Mouse (Mus musculus) lung, embryonic 16.5 days (tissue): Measurements from ENCODE around the gene Tmprss13. TPM values are rescaled to one million over a fixed set of nuclear protein-coding genes. Genes with fewer than 3 reads are reported as not detected.

Experiments used
- ATAC-seq: fragments of 200-750 bp; cut with Nextera tagmentation; 2 replicates; pipeline ENCODE4 v1.8.0; 2017; ENCODE audit warnings: low read depth, mild to moderate bottlenecking, moderate library complexity
- H3K27ac ChIP-seq: fragments of 300-500 bp; sonication (generic); 2 replicates; pipeline ENCODE4 v1.5.1; 2014; ENCODE audit warnings: mild to moderate bottlenecking, control low read depth, low read length
- H3K27me3 ChIP-seq: fragments of 300-500 bp; sonication (generic); 2 replicates; pipeline ENCODE4 v1.6.1; 2014; ENCODE audit warnings: low read depth, low read length, mixed read lengths; ENCODE audit not compliant: control insufficient read depth, insufficient read depth
- H3K36me3 ChIP-seq: fragments of 300-500 bp; sonication (generic); 2 replicates; pipeline ENCODE4 v1.6.1; 2014; ENCODE audit warnings: low read length; ENCODE audit not compliant: control insufficient read depth, insufficient read depth
- H3K4me1 ChIP-seq: fragments of 300-500 bp; sonication (generic); replicated peaks from 2 replicates; pipeline ENCODE4 v1.6.1; 2014; ENCODE audit warnings: low read length, mixed read lengths; ENCODE audit not compliant: control insufficient read depth, insufficient read depth
- H3K4me2 ChIP-seq: fragments of 300-500 bp; sonication (generic); 2 replicates; pipeline ENCODE4 v1.6.1; 2014; ENCODE audit warnings: low read depth, low read length, control low read depth
- H3K4me3 ChIP-seq: fragments of 300-500 bp; sonication (generic); 2 replicates; pipeline ENCODE4 v1.5.1; 2014; ENCODE audit warnings: mild to moderate bottlenecking, low read length, control low read depth
- H3K9ac ChIP-seq: fragments of 300-500 bp; sonication (generic); 2 replicates; pipeline ENCODE4 v1.6.1; 2014; ENCODE audit warnings: low read length, control low read depth
- H3K9me3 ChIP-seq: fragments of 300-500 bp; sonication (generic); 2 replicates; pipeline ENCODE4 v1.6.1; 2016; ENCODE audit warnings: low read length; ENCODE audit not compliant: control insufficient read depth
- WGBS: fragments of 180-500 bp; shearing (Covaris S2); extraction: QIAGEN DNeasy Blood & Tissue Kit; methylation state at CpG from one replicate; pipeline ENCODE4 v1.1.7; 2014; 5-methylcytosine and 5-hydroxymethylcytosine counted together
- polyA plus RNA-seq: library from polyadenylated mRNA; unstranded; fragments of >200 nt; fragmentation: Nextera tagmentation; extraction: Ambion mirVana; gene quantifications from 2 replicates; pipeline ENCODE4 v1.2.1, GENCODE M21; 2015

The Tmprss13 gene
- polyA plus RNA-seq, 1 experiment from 2014 or later: 0.36 TPM

DNA sequence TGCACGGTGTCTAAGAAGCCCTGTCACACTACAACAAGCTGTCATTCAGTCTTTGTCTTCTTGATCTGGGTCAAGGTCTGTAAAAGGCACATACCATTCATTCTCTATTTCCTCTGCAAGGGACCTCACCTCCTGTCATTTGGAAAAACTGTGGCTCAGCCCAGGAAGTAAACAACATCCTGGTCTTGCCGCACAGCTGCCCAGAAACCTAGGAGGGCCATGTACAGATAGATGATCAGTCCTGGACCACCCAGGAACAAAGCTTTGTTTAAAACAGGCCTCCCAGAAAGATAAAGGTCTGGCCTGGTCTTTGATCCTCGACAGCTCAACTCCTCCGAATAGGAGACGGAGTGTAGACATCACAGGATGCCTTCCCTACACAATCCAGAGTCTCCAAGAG is 31.0 kb downstream of the Tmprss13 start:
- Histone ChIP-seq H3K9ac (no peak overlapping the region), H3K4me3 (no peak overlapping the region), H3K4me2 (no peak overlapping the region), H3K27ac (no peak overlapping the region), H3K9me3 (no peaks in the 10 kb centered on the region), H3K36me3 (no peaks in the 10 kb centered on the region), H3K4me1 (no peaks in the 10 kb centered on the region), H3K27me3 (no peaks in the 10 kb centered on the region)
- WGBS: 11% methylated on average over 5 of the region's 5 CpGs
- ATAC-seq: no peak

DNA sequence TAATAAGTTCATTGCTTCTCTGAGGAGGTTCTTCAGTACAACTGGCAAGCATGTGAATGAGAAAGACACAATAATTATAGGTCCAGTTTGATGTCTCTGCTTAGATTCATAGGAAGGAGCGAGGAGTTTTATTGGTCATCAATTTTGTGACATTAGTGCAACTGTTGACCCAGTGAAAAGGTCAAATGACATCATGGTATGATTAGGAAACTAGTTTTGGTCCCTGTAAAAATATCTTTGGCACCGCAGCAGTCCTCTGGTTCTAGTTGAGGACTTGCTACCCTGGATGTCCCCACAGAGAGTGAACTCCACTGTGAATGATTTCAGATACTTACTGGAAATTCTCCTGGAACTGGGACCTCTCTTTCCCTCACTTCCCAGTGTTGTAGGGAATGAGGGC is 36.3 kb downstream of the Tmprss13 start:
- Histone ChIP-seq H3K4me1 (no peaks in the 10 kb centered on the region), H3K36me3 (no peaks in the 10 kb centered on the region), H3K4me2 (no peak overlapping the region), H3K27me3 (no peaks in the 10 kb centered on the region), H3K9ac (no peak overlapping the region), H3K9me3 (no peaks in the 10 kb centered on the region), H3K4me3 (no peak overlapping the region), H3K27ac (no peak overlapping the region)
- 71% methylated on average over 2 of the region's 2 CpGs for WGBS
- no peak for ATAC-seq

DNA sequence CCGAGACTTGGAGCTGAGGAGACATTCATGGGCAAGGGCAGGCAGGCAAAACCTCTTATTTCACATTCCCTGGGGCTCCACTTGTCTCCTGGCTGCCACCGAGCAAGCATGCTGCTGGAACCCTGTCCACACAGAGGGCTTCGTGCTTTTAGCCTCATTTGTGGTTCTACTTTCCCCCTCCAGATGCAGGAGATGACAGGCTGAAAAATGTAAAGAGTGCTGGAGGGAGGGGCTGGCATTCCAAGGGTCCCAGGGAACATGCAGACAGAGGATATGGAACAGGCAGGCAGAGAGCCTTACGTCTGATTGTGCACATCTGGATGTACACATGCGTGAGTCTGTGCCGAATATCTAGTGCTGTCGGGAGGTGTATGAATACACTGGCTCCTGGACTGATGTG is 39.5 kb downstream of the Tmprss13 start:
- 23% methylated on average over 7 of the region's 7 CpGs for WGBS
- Histone ChIP-seq H3K9ac (no peak overlapping the region), H3K4me1 (no peaks in the 10 kb centered on the region), H3K27me3 (no peaks in the 10 kb centered on the region), H3K36me3 (no peaks in the 10 kb centered on the region), H3K9me3 (no peaks in the 10 kb centered on the region), H3K4me3 (no peak overlapping the region), H3K4me2 (no peak overlapping the region), H3K27ac (no peak overlapping the region)
- no peak for ATAC-seq

DNA sequence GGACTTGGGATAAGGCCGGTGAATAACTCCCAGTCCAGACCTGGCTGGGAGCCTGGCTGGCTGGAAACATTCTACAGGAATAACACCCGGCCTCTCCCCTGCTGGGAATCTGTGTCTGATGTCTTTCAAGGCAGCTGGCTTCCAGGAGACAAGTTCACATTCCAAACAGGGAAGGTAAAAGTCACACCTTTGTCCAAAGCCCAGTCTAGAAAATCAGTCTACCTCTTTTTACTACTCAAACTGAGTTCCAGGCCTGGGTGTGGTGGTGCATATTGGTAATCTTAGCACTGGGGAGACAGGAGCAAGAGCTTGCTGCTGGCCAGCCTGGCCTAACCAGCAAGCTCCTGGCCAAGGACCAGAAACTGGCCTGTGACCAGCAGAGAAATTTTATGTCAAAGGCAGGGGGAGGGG is 43.2 kb downstream of the Tmprss13 start:
- 17% methylated on average over 2 of the region's 2 CpGs for WGBS
- H3K36me3 ChIP-seq: no peaks in the 10 kb centered on the region
- no peak overlapping the region for H3K9ac ChIP-seq
- no peaks in the 10 kb centered on the region for H3K9me3 ChIP-seq
- no peaks in the 10 kb centered on the region for H3K27me3 ChIP-seq
- H3K4me1 ChIP-seq: no peaks in the 10 kb centered on the region
- no peak overlapping the region for H3K27ac ChIP-seq
- no peak overlapping the region for H3K4me2 ChIP-seq
- no peak overlapping the region for H3K4me3 ChIP-seq
- ATAC-seq: no peak

DNA sequence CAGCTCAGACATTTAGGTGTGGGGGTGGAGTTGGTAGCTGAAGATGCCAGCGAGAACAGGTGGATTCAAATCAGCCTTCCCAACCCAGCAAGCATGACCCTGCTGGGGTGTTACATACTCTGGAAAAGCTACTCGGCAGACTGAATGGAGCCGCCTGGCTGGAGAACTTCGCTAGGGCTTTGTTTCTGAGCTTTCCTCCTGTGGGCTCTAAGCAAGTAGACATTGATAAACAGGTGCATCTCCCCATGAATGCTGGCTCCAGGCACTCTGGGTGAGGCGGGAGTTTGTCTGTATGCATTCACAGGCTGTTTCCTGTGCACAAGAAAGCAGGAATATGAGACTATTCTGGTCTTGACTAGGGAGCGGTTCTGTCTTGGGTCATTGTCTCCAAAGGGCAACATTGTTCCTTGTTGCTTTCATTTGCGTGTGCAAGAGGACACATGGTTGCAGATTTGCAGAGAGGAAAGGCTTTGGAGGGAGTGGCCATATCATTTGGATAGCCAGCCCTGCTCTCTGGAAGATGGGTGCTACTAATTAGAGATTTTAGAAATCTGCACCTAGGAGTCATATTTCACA is 44.8 kb downstream of the Tmprss13 start:
- Histone ChIP-seq H3K4me2 (no peak overlapping the region), H3K36me3 (no peaks in the 10 kb centered on the region), H3K4me3 (no peak overlapping the region), H3K4me1 (no peaks in the 10 kb centered on the region), H3K27me3 (0 out of 2 replicates have a peak, but pooled peaks cover 2% of the 10 kb centered on the region), H3K27ac (no peak overlapping the region), H3K9me3 (no peaks in the 10 kb centered on the region), H3K9ac (no peak overlapping the region)
- WGBS: 55% methylated on average over 7 of the region's 7 CpGs
- ATAC-seq: no peak

DNA sequence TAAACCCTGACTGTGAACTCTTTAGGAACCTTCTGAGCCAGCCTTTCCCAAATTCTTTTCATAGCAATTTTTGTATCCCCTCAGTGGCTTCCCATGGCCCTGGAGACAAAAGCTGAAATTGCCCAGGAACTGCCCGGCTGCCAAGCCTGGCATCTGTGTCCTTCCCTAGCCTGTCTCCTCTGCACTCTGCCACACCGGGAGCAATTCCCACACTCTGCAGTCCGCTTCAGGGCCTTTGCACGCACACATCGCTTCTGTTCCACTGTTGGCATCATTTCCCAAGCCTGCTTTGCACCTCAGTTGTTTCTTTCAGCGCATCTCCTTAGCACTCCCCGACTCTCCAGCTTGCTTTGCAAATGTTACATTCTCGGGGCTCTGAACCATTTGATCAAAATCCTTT is 48.8 kb downstream of the Tmprss13 start:
- Histone ChIP-seq H3K4me3 (no peak overlapping the region), H3K36me3 (no peaks in the 10 kb centered on the region), H3K27ac (no peak overlapping the region), H3K4me2 (no peak overlapping the region), H3K9me3 (no peaks in the 10 kb centered on the region), H3K9ac (no peak overlapping the region), H3K4me1 (peaks cover 8% of the 10 kb centered on the region; the same call in 1 of the 2 replicates), H3K27me3 (peaks cover 12% of the 10 kb centered on the region; the same call in 1 of the 2 replicates)
- ATAC-seq: no peak
- WGBS: 49% methylated on average over 8 of the region's 8 CpGs

DNA sequence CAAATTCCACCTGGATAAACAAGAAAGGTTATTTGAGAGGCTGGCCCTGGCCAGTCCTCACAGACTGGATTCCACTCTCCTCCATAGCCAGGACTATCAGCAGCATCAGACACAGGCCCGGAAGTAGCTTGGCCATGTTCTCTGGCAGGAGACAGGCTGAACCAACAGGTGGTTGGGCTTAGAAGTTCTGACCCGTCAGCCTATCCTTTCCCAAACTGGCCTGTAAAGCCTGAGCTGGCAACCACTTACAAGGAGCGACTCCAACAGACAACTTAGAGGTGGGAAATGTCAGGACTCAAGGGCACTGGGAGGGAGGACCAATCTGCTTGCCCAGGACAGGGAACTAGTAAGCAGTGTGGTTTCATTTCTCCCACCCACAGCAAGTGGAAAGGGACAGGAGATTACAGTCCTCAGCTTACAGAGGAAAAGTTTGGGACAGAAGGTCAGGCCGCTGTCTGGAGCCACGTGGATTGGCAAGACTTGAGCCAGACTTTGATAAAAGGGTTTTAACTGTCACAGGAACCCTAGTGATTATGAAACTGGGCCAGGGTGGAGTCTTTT is 49.5 kb downstream of the Tmprss13 start:
- Histone ChIP-seq H3K9me3 (no peaks in the 10 kb centered on the region), H3K36me3 (no peaks in the 10 kb centered on the region), H3K27ac (no peak overlapping the region), H3K4me1 (peaks cover 8% of the 10 kb centered on the region; the same call in 1 of the 2 replicates), H3K9ac (no peak overlapping the region), H3K4me3 (no peak overlapping the region), H3K27me3 (peaks cover 12% of the 10 kb centered on the region; the same call in 1 of the 2 replicates), H3K4me2 (no peak overlapping the region)
- no peak for ATAC-seq
- WGBS: 36% methylated on average over 5 of the region's 5 CpGs

DNA sequence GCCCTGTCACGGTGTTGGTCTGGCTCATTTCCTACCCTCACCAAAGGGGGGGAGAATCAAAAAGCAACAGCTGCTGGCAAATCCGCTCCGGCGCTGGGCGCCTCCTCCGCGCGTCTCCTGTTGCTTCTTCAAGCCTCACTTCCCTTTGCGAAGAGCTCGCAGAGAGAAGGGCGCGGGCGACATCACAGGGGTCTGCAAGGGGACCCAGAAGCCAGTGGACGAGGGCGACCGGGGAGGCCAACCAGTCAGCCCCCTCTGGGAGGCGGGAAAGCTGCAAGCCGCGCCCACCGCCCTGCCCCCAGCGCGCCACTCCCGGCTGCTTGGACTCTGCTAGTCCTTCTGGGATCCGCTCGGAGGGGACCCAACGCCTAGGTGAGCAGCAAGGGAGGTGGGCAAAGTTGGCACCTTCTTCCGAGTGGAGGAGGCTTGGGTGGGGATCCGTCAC is 51.2 kb downstream of the Tmprss13 start, which contains the start of gene Fxyd6:
Fxyd6 (plus strand) TSS at position 69 of the 445 bp plus-strand sequence.
- 0% methylated on average over 24 of the region's 28 CpGs for WGBS
- Histone ChIP-seq H3K9ac (peak within 1 kb of the TSS; percentile 70), H3K4me3 (peak within 1 kb of the TSS; percentile 64), H3K36me3 (no peaks in the 10 kb centered on the region), H3K9me3 (no peaks in the 10 kb centered on the region), H3K27me3 (peaks cover 12% of the 10 kb centered on the region; the same call in 1 of the 2 replicates), H3K4me2 (peak within 1 kb of the TSS; percentile 96), H3K4me1 (peaks cover 8% of the 10 kb centered on the region; the same call in 1 of the 2 replicates), H3K27ac (no peak within 1 kb of the TSS)
- peak; percentile 76 for ATAC-seq

DNA sequence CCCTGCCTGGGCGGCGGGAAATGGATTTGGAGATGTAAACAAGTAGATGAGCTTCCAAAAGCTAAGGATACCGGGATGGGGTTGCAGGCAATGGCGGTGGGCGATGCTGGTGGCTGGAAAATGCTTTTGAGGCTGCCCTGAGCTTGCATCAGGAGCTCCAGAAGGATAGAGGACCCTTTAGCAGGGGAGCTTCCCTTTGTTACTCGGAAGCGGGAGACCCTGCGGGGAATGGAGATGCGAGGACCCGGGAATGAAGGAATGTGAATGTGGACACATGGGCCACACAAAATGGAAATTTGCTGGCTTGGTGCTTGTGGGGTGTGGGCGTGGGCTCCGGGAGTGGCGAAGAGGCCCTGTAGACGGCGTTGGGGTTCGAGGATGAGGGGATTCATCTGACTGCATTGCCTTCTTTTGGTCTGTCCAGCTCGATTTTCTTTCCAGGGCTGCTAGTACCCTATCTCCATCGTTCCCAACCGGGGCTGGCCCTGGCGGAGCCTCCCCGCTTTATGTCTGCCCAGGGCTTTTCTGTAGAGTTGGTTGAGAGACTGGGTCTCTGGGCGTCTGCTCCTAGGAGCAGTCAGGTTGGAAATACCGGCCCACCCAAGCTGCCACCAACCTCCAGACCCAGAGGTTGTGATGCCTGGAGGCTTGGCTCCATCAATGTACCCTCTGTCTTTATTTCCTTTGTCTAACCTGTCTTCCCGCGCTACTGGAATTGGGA is 51.9 kb downstream of the Tmprss13 start:
- Histone ChIP-seq H3K36me3 (no peaks in the 10 kb centered on the region), H3K4me1 (peaks cover 8% of the 10 kb centered on the region; the same call in 1 of the 2 replicates), H3K4me2 (peak overlapping the region; percentile 96), H3K27me3 (peaks cover 12% of the 10 kb centered on the region; the same call in 1 of the 2 replicates), H3K9ac (peak overlapping the region; percentile 70), H3K9me3 (no peaks in the 10 kb centered on the region), H3K4me3 (peak overlapping the region; percentile 64), H3K27ac (no peak overlapping the region)
- ATAC-seq: peak; percentile 10; the same call in 1 of the 2 replicates
- WGBS: 3% methylated on average over 25 of the region's 25 CpGs
